Mouse (Mus musculus): ENCODE measurements around the gene Pacsin2.
"Not testable (repeated sequence)": the region's sequence is repeated elsewhere in the genome, so short reads cannot be mapped to it uniquely, and the experiment has no call there.

Pacsin2 gene

DNA sequence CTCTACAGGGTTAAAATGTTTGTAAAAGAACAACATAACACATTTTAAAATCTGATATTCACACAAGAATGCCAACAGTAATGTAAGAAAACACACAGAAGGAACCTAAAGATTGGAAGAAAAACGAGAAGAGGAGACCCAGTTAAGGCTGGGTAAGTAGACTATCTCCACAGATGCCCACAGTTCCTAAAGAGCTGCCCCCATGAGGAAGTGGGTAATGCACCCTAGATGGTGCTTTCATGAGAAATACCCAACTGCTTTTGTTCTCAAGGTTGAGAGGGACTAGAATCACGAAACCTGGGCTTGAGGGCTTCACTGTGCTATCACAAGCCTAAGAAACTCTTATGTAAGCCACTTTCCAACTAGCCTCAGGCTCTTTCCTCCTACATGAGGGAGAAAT lies 44.8 kb downstream of the Pacsin2 start:
- DNase-seq: no peak

GRCm38 (mm10) chr15:83418685-83419084 lies 45.7 kb downstream of the Pacsin2 start:
- DNase-seq: no peak

DNA sequence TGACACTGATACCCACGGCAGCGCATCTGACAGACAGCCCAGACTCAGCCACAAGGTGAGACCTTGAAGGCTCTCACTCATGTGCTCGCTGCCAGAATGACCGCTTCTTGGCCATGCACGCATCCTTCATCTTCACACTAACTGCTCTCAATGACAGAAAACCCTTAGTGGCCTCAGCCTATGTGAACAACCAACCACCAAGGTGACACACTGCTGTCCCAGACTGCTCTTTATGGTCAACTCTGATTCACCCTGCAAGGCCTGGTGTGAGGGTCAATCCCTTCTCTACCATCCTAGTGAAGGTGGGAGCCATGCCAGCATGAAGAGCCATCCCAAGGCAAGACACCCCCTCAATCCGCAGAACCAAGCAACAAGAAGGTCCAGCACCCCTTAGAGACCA lies 46.5 kb downstream of the Pacsin2 start:
- no peak for DNase-seq

DNA sequence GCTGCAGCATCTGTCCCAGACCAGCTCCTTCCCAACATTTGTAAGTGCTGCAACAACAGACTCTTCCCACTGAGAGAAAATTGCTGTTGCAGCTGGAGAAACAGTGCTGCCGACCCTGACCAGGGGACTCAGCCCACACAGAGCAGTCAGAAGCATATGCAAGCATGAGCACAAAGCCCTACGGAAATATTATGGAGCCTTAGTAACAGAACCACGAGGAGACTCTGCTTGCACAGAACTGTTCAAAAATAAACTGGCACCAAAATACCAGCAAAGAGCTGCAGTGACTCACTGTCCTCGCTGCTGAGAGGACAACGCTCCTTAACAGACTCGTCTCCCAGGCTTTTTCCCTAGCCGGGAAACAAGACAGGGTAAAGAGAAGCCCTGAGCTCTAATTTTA lies 47.0 kb downstream of the Pacsin2 start:
- DNase-seq: no peak

DNA sequence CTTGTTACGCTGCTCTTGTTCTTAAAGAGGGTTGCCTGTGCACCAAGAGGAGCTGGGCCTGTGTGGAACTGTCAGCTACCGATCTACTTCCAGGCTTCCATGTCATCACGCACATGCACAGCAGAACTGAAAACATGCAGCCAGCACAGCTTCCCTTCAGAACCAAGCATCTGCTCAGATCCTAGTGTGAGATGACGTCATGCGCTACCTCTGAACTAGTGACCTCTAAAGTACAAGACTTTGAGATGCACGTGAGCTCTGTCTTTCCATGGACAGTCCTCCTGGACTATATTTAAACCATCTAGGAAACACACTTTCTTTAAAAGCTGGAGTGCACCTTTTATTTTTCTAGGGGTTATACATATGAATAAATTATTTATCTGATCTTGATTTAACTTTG lies 49.0 kb downstream of the Pacsin2 start:
- DNase-seq: no peak

DNA sequence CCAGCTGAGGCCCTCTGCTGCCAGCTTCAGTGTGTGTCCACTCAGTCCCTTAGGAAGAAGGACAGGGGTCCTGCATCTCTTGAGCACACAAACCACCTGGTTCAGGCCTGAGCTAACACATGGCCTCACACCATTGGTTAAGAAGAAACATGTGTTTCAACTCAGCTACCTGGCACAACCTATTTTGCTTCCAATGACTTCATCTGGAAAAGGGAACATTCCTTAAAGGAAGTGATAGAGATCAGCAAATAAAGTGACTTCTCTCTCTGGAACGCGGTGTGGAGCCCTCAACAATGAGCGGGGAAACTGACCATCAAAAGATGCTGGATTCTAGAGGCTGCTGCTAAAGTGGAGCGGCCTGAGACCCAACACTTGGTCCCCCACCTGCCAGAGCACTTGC lies 52.8 kb downstream of the Pacsin2 start:
- DNase-seq: no peak

GRCm38 (mm10) chr15:83410735-83411134 lies 53.7 kb downstream of the Pacsin2 start:
- no peak for DNase-seq

- no peak for DNase-seq
These were observed 54.1 kb downstream of the Pacsin2 start for GRCm38 (mm10) chr15:83410270-83410669.

DNA sequence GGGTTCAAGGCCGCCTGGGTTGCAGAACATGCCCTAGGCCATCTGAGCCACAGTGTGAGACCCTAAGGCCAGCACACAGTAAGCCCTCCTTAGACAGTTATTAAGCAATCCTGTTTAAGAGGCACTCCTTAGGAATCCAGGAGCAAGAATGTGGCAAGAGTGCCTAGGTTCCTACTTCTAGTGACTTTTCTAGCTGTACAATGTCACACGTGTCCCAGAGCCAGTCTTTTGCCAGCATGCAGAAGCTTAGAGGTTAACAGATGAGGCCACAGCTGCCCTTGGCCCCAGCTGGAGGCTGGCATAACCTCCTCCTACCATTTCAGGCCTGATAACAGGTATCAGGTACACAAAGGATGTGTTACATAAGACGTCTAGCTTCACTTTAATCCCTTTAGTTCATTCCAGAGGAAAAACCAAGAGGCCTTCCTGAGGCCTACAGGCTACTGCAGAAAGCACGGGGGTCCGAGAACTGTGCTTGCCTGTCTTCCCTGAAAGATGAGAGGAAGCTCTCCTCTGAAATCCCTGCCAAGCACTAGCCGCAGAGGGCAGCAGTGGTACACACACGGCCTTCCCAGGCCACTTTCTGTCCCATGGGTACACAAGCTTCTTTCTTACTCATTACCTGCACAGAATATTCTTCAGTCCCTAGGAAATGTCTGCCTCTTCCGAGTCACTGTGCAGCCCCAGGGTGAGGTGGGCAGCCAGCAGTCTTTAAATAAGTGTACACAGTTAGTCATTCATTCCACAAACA lies 55.5 kb downstream of the Pacsin2 start:
- no peak for DNase-seq

- DNase-seq: no peak
These were observed 56.2 kb downstream of the Pacsin2 start for GRCm38 (mm10) chr15:83408216-83408615.

- DNase-seq: no peak
These were observed 56.9 kb downstream of the Pacsin2 start for GRCm38 (mm10) chr15:83407502-83407901.

GRCm38 (mm10) chr15:83405866-83406265 lies 58.5 kb downstream of the Pacsin2 start:
- not testable (repeated sequence) for DNase-seq

GRCm38 (mm10) chr15:83404008-83404407 lies 60.4 kb downstream of the Pacsin2 start:
- no peak for DNase-seq

GRCm38 (mm10) chr15:83403016-83403415 lies 61.4 kb downstream of the Pacsin2 start:
- DNase-seq: no peak

DNA sequence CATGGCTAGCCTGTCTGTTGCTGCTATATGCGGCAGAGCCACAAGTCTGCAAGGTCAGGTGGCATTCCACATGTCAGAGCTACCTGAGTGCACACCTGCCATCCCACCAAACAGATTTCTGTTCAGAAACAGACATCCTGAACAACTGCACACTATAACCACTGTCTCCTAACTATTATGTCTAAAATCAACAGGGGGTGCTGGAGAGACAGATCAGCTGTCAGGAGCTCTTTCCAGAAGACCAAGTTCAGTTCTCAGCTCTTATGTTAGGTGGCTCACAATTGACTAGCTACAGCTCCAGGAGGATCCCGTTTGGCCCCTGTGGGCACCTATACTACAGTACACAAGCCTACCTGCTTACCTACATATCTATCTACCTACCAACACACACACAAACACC lies 71.7 kb downstream of the Pacsin2 start:
- no peak for DNase-seq

- no peak for DNase-seq
These were observed 76.5 kb downstream of the Pacsin2 start for GRCm38 (mm10) chr15:83387911-83388310.

GRCm38 (mm10) chr15:83383633-83384032 lies 80.8 kb downstream of the Pacsin2 start:
- DNase-seq: no peak

DNA sequence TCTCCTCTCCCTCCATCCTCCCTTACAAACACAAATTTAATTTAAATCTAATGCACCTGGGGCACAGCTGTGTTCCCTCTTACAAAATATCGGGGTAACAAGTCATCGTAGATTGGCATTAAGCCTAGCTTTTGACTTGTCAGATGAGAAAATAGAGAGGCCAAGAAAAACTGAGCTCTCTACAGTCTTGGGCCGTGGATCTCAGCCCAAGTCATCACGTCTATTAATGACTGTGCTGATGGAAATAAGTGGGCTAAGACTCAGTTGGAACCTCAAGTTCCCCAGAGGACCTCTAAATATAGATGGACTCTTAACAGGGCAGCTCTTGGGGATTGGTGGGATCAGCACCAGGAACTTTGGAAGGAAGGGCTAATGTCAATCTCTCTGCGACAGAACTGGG lies 81.3 kb downstream of the Pacsin2 start:
- no peak for DNase-seq

GRCm38 (mm10) chr15:83382467-83382866 lies 81.9 kb downstream of the Pacsin2 start:
- DNase-seq: no peak

GRCm38 (mm10) chr15:83377153-83377552 lies 87.3 kb downstream of the Pacsin2 start:
- DNase-seq: no peak

- peak; percentile 73 for DNase-seq
These were observed 89.3 kb downstream of the Pacsin2 start for GRCm38 (mm10) chr15:83375136-83375535.

- DNase-seq: no peak
These were observed 90.3 kb downstream of the Pacsin2 start for GRCm38 (mm10) chr15:83374076-83374475.

DNA sequence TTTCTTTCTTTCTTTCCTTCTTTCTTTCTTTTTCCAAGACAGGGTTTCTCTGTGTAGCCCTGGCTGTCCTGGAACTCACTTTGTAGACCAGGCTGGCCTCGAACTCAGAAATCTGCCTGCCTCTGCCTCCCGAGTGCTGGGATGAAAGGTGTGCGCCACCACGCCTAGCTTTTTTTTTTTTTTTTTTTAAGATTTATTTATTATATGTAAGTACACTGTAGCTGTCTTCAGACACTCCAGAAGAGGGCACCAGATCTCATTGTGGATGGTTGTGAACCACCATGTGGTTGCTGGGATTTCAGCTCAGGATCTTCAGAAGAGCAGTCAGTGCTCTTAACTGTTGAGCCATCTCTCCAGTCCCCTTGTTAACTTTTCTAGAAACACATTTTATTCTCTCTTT lies 95.7 kb downstream of the Pacsin2 start:
- DNase-seq: not testable (repeated sequence)

DNA sequence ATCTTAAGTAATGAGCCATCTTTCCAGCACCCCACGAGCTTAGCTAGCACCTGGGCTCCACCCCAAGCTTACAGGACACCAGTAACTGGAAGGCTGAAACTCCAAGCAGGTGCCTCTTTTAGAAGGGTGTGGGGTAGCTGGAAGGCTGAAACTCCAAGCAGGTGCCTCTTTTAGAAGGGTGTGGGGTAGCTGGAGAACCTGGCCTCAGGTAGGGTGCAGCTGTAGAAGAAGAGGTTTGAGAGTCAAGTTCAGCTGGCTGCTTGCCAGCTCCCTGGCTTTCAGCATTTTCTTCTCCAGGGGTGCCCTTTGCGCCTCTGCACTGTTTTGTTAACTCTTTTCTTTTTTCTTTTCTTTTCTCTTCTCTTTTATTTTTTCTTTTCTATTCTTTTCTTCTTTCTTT lies 96.1 kb downstream of the Pacsin2 start:
- peak; percentile 57 for DNase-seq

DNA sequence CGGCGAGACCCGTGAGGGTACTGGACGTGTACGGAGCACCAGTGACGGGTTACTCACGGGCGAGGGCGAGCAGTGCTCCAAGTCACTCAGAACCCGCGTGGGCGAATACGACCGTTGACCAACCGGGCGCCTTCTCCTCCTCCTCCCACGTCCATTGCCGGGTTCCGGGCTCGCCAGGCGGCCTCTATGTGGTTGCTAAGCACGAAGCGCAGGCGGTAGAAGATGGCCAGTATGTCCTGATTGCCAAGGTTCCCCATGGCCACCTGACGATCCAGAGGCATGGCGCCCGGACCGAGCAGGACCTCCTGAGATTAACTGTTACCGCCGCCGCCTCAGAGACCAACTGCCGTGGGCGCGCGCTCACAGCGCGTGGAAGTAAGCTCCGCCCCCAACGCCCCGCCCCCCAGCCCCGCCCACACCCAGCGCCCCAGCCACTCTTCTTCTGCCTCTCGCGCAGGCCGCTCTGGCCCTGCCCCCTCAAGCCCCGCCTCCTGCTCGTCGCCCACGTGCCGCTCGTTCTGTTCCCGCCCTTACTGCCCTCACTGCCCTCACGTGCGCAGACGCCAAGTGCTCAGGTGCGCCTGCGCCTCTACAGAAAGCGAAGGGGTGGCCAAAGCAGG lies 97.4 kb downstream of the Pacsin2 start:
- peak; percentile 83 for DNase-seq
